ENCODE assay signal across 14 mouse cellular contexts in genomic region chr5:32338339-32338738, GRCm38 (mm10).
DNase-seq lines count a peak whose midpoint lies in the region; ATAC-seq and TF ChIP-seq lines count a peak whose summit lies in the region.
"Had no signal": no experiment of that assay in that cellular context is flagged by ENCODE, and none has a peak within 500 bp of the region (broad histone marks: within the 10 kb centered on the region; RNA-seq: fewer than 3 reads in every experiment).

No protein-coding gene starts in this region.

- no peaks in the 10 kb centered on the region for H3K9me3 ChIP-seq in kidney, postnatal 0 days (replicated peaks; ENCODE audit: low read length)
- no peaks in the 10 kb centered on the region for H3K9me3 ChIP-seq in CH12.LX (replicated peaks; ENCODE audit: low read length)
- H3K9me3 ChIP-seq in lung, embryonic 14.5 days (ENCODE audit: low read depth, low read length), result no peaks in the 10 kb centered on the region

- TF ChIP-seq POLR2A in CH12.LX (IDR thresholded peaks at IDR 0.05; ENCODE audit: low read depth, low read length), result no peak

- intact Hi-C loops in heart, postnatal 25 days (cut with DNase I), result no loop called here

- no peak overlapping the region for H3K27ac ChIP-seq in kidney, postnatal 0 days
- H3K27ac ChIP-seq in CH12.LX (ENCODE audit: insufficient read depth, low read depth), result no peak overlapping the region
- H3K27ac ChIP-seq in lung, embryonic 14.5 days (ENCODE audit: low read depth), result no peak overlapping the region

- WGBS in kidney, postnatal 0 days, result 44% methylated on average over 2 of the region's 2 CpGs
- WGBS in lung, embryonic 14.5 days, result 63% methylated on average over 2 of the region's 2 CpGs

- DNase-seq in kidney, postnatal 0 days (ENCODE audit: low spot score), result no peak
- no peak for DNase-seq in kidney, postnatal 25 days
- peak; percentile 35 for DNase-seq in 3T3-L1 (ENCODE audit: low read depth, low spot score)
- DNase-seq in CH12.LX (ENCODE audit: extremely low read depth), result peak; percentile 38
- DNase-seq in lung, embryonic 14.5 days, result no peak
- no peak for DNase-seq in adrenal gland, adult 2 months
- no peak for DNase-seq in yolk sac, embryonic 10.5 days (ENCODE audit: low spot score)
- no peak for DNase-seq in heart, postnatal 25 days (ENCODE audit: low spot score)
- DNase-seq: adrenal gland, postnatal 25 days; cerebellum, postnatal 25 days; kidney, adult 11 months; right cerebral cortex, adult 18-20 months had no signal

- peak; percentile 61 for TF ChIP-seq RAD21 in CH12.LX (IDR thresholded peaks at IDR 0.05; ENCODE audit: low read depth, low read length)

- no peak overlapping the region for H3K4me2 ChIP-seq in kidney, postnatal 0 days (ENCODE audit: low read length)
- no peak overlapping the region for H3K4me2 ChIP-seq in CH12.LX (ENCODE audit: insufficient read depth, low read depth, poor library complexity, severe bottlenecking)
- H3K4me2 ChIP-seq in lung, embryonic 14.5 days, result no peak overlapping the region

- H3K79me2 ChIP-seq in CH12.LX (replicated peaks; ENCODE audit: control insufficient read depth, extremely low read depth, insufficient read depth, poor library complexity, severe bottlenecking), result no peaks in the 10 kb centered on the region

- peak; percentile 51 for TF ChIP-seq CTCF in kidney, postnatal 0 days (IDR thresholded peaks at IDR 0.05; ENCODE audit: low read depth)
- TF ChIP-seq CTCF in CH12.LX (conservative IDR thresholded peaks at IDR 0.05 in 1 of 2, IDR thresholded peaks at IDR 0.05 in 1 of 2; ENCODE audit: low read depth in 2 of 2, low read length in 2 of 2), result peak in 1 of 2 experiments; percentile 55; a peak in 2 of 4 replicates
- TF ChIP-seq CTCF in lung, embryonic 14.5 days (IDR thresholded peaks at IDR 0.05; ENCODE audit: low read depth), result peak; percentile 42

- H3K27me3 ChIP-seq in kidney, postnatal 0 days (ENCODE audit: insufficient read depth, low read length), result no peaks in the 10 kb centered on the region
- H3K27me3 ChIP-seq in CH12.LX (replicated peaks), result no peaks in the 10 kb centered on the region
- no peaks in the 10 kb centered on the region for H3K27me3 ChIP-seq in lung, embryonic 14.5 days (ENCODE audit: insufficient read depth, low read length)

- peaks cover 4% of the 10 kb centered on the region for H3K4me1 ChIP-seq in kidney, postnatal 0 days (replicated peaks; ENCODE audit: insufficient read depth, low read length)
- H3K4me1 ChIP-seq in CH12.LX (ENCODE audit: control insufficient read depth in 1 of 2, insufficient read depth in 2 of 2), result peaks cover 5 to 40% of the 10 kb centered on the region in 2 experiments; a peak in 3 of 4 replicates
- no peaks in the 10 kb centered on the region; the same call in 1 of the 2 replicates for H3K4me1 ChIP-seq in lung, embryonic 14.5 days (ENCODE audit: insufficient read depth)

- no peak overlapping the region for H3K4me3 ChIP-seq in kidney, postnatal 0 days (replicated peaks; ENCODE audit: low read depth, low read length)
- no peak overlapping the region for H3K4me3 ChIP-seq in CH12.LX (replicated peaks in 1 of 3; ENCODE audit: low read depth in 2 of 3, low read length in 2 of 3, poor library complexity in 1 of 3)
- no peak overlapping the region for H3K4me3 ChIP-seq in lung, embryonic 14.5 days (ENCODE audit: low read depth, low read length)
- H3K4me3 ChIP-seq: erythroblast, embryonic 14.5 days; myocyte had no signal

- ATAC-seq in kidney, postnatal 0 days (replicated peaks; ENCODE audit: low FRiP score, low read depth), result no peak
- no peak for ATAC-seq in lung, embryonic 14.5 days (ENCODE audit: insufficient read depth)

- dilution Hi-C loops in CH12.LX (cut with MboI; ENCODE audit: extremely low pct_ligation_motif_present, extremely low pct_unique_long_range_greater_than_20kb, low sequenced_read_pairs), result no loop called here

- no peak for TF ChIP-seq EP300 in CH12.LX (IDR thresholded peaks at IDR 0.05; ENCODE audit: low read length)

- in situ Hi-C loops in CH12.LX (cut with MboI; ENCODE audit: low pct_ligation_motif_present, low pct_unique_long_range_greater_than_20kb, low sequenced_read_pairs), result loop anchor here (10.0 kb wide), 1 partner anchor 176 kb away; no protein-coding TSS in a partner anchor

- no peak overlapping the region for H3K9ac ChIP-seq in kidney, postnatal 0 days (ENCODE audit: low read depth, low read length)
- no peak overlapping the region for H3K9ac ChIP-seq in CH12.LX (ENCODE audit: insufficient read depth, low read depth)
- no peak overlapping the region for H3K9ac ChIP-seq in lung, embryonic 14.5 days

- no peaks in the 10 kb centered on the region for H3K36me3 ChIP-seq in kidney, postnatal 0 days (ENCODE audit: insufficient read depth, low read length)
- no peaks in the 10 kb centered on the region for H3K36me3 ChIP-seq in CH12.LX (replicated peaks in 1 of 2; ENCODE audit: control insufficient read depth in 1 of 2, insufficient read depth in 1 of 2, low read length in 1 of 2)
- H3K36me3 ChIP-seq in lung, embryonic 14.5 days (ENCODE audit: insufficient read depth), result no peaks in the 10 kb centered on the region

TF ChIP-seq in CH12.LX, 34 proteins besides CTCF, POLR2A, EP300 and RAD21:
- TF ChIP-seq RCOR1 (conservative IDR thresholded peaks at IDR 0.05; ENCODE audit: low read depth, low read length) (no peak), UBTF (IDR thresholded peaks at IDR 0.05; ENCODE audit: low read depth, low read length) (no peak), MAZ (IDR thresholded peaks at IDR 0.05; ENCODE audit: low read depth, low read length) (0 out of 2 replicates have a peak, but pooled peaks have one; percentile 58), CHD1 (IDR thresholded peaks at IDR 0.05; ENCODE audit: low read depth, low read length) (no peak), BHLHE40 (IDR thresholded peaks at IDR 0.05; ENCODE audit: low read depth, low read length) (no peak), IRF4 (IDR thresholded peaks at IDR 0.05; ENCODE audit: low read depth, low read length) (0 out of 2 replicates have a peak, but pooled peaks have one; percentile 33), ETS1 (conservative IDR thresholded peaks at IDR 0.05; ENCODE audit: low read depth, low read length) (no peak), TBP (conservative IDR thresholded peaks at IDR 0.05; ENCODE audit: low read depth, low read length) (no peak), USF2 (conservative IDR thresholded peaks at IDR 0.05; ENCODE audit: low read depth, low read length) (no peak), CHD2 (IDR thresholded peaks at IDR 0.05; ENCODE audit: low read length) (0 out of 2 replicates have a peak, but pooled peaks have one; percentile 20), HCFC1 (IDR thresholded peaks at IDR 0.05; ENCODE audit: low read depth, low read length) (no peak), MXI1 (IDR thresholded peaks at IDR 0.05; ENCODE audit: low read depth, low read length) (no peak), NELFE (IDR thresholded peaks at IDR 0.05; ENCODE audit: low read depth, low read length) (no peak), SMC3 (IDR thresholded peaks at IDR 0.05; ENCODE audit: low read depth, low read length) (peak; percentile 30), NRF1 (IDR thresholded peaks at IDR 0.05; ENCODE audit: low read depth, low read length) (no peak)
TF ChIP-seq in CH12.LX: peak in this region for 4.

Comparison
In these comparisons a context has a peak if more than half of its experiments do, and no peak if none do; other contexts are left out.
1. DNase-seq: peak in 3T3-L1 (single experiment) and CH12.LX (single experiment); none in kidney, postnatal 0 days (single experiment), kidney, postnatal 25 days (0 of 2), lung, embryonic 14.5 days (single experiment), adrenal gland, adult 2 months (single experiment), yolk sac, embryonic 10.5 days (single experiment) and heart, postnatal 25 days (single experiment).